Mouse (Mus musculus) gonadal fat pad, adult 2 months (tissue): ENCODE results near the gene Nat8f2. TPM values are rescaled to one million over a fixed set of nuclear protein-coding genes. Genes with fewer than 3 reads are reported as not detected.
"Not testable (repeated sequence)": the region's sequence is repeated elsewhere in the genome, so short reads cannot be mapped to it uniquely, and the experiment has no call there.

Experiments used
- DNase-seq: peaks from one replicate; pipeline ENCODE4 v3.0.0-alpha.2; 2012; ENCODE audit warnings: low read depth
- polyA plus RNA-seq: library from polyadenylated mRNA; depleted of rRNA; stranded (reverse); fragments of >200 nt; gene quantifications from 2 replicates; pipeline ENCODE4 v1.2.3, GENCODE M21; 2012

The Nat8f2 gene
- polyA plus RNA-seq, 1 experiment, result 0.03 TPM

GRCm38 (mm10) chr6:85863840-85864239 lies 5.1 kb downstream of the Nat8f2 start:
- DNase-seq, result no peak

- no peak for DNase-seq
Measured at GRCm38 (mm10) chr6:85863136-85863535, 5.8 kb downstream of the Nat8f2 start.

- DNase-seq, result no peak
Measured at GRCm38 (mm10) chr6:85862565-85862964, 6.4 kb downstream of the Nat8f2 start.

GRCm38 (mm10) chr6:85861247-85861646 lies 7.7 kb downstream of the Nat8f2 start:
- no peak for DNase-seq

GRCm38 (mm10) chr6:85856194-85856678 lies 12.7 kb downstream of the Nat8f2 start:
- DNase-seq, result peak; percentile 94

- DNase-seq, result no peak
Measured at GRCm38 (mm10) chr6:85853481-85853880, 15.5 kb downstream of the Nat8f2 start.

GRCm38 (mm10) chr6:85851062-85851773 lies 17.7 kb downstream of the Nat8f2 start:
- DNase-seq, result no peak

- DNase-seq, result peak; percentile 76
Measured at GRCm38 (mm10) chr6:85849240-85849639, 19.7 kb downstream of the Nat8f2 start.

- DNase-seq, result no peak
Measured at GRCm38 (mm10) chr6:85848140-85848539, 20.8 kb downstream of the Nat8f2 start.

- DNase-seq, result no peak
Measured at GRCm38 (mm10) chr6:85846921-85847320, 22.0 kb downstream of the Nat8f2 start.

- not testable (repeated sequence) for DNase-seq
Measured at GRCm38 (mm10) chr6:85843677-85844458, 25.1 kb downstream of the Nat8f2 start.

GRCm38 (mm10) chr6:85839982-85840381 lies 29.0 kb downstream of the Nat8f2 start:
- no peak for DNase-seq

- DNase-seq, result no peak
Measured at GRCm38 (mm10) chr6:85838674-85839073, 30.3 kb downstream of the Nat8f2 start.

- DNase-seq, result not testable (repeated sequence)
Measured at GRCm38 (mm10) chr6:85837307-85837706, 31.7 kb downstream of the Nat8f2 start.

- DNase-seq, result not testable (repeated sequence)
Measured at GRCm38 (mm10) chr6:85836827-85837226, 32.1 kb downstream of the Nat8f2 start.

GRCm38 (mm10) chr6:85836098-85836497 lies 32.9 kb downstream of the Nat8f2 start:
- not testable (repeated sequence) for DNase-seq

GRCm38 (mm10) chr6:85835104-85835503 lies 33.9 kb downstream of the Nat8f2 start:
- not testable (repeated sequence) for DNase-seq

GRCm38 (mm10) chr6:85834504-85835100 lies 34.4 kb downstream of the Nat8f2 start:
- DNase-seq, result not testable (repeated sequence)

- DNase-seq, result no peak
Measured at GRCm38 (mm10) chr6:85831796-85832321, 37.1 kb downstream of the Nat8f2 start, which contains the start of gene Nat8. TSS of gene Nat8 (minus strand) at chr6:85832082.

- no peak for DNase-seq
Measured at GRCm38 (mm10) chr6:85829462-85829861, 39.5 kb downstream of the Nat8f2 start.

GRCm38 (mm10) chr6:85825886-85826285 lies 43.1 kb downstream of the Nat8f2 start:
- no peak for DNase-seq
